Mouse (Mus musculus): ENCODE data around the gene Syde2. TPM values are rescaled to one million over a fixed set of nuclear protein-coding genes. Genes with fewer than 3 reads are reported as not detected.
A peak's percentile ranks its signal among the peaks of the same experiment; 100 is the strongest.

Syde2 gene
- total and polyA plus RNA-seq, 3 experiments: 0.10 to 0.30 TPM; not detected in 1

- no peaks in the 10 kb centered on the region for H3K79me2 ChIP-seq (replicated peaks; ENCODE audit: control insufficient read depth, extremely low read depth, insufficient read depth, poor library complexity, severe bottlenecking)
- no peaks in the 10 kb centered on the region for H3K36me3 ChIP-seq (replicated peaks in 1 of 2; ENCODE audit: control insufficient read depth in 1 of 2, insufficient read depth in 1 of 2, low read length in 1 of 2)
- H3K4me2 ChIP-seq (ENCODE audit: insufficient read depth, low read depth, poor library complexity, severe bottlenecking): peak overlapping the region; percentile 30; the same call in 1 of the 2 replicates
- TF ChIP-seq PAX5 (IDR thresholded peaks at IDR 0.05; ENCODE audit: low read length) (no peak), RAD21 (IDR thresholded peaks at IDR 0.05; ENCODE audit: low read depth, low read length) (no peak), USF2 (conservative IDR thresholded peaks at IDR 0.05; ENCODE audit: low read depth, low read length) (no peak)
- H3K4me1 ChIP-seq (ENCODE audit: control insufficient read depth in 1 of 2, insufficient read depth in 2 of 2): peaks cover 16 to 64% of the 10 kb centered on the region in 2 experiments
- H3K9ac ChIP-seq (ENCODE audit: insufficient read depth, low read depth): no peak overlapping the region
- H3K27ac ChIP-seq (ENCODE audit: insufficient read depth, low read depth): no peak overlapping the region
- DNase-seq (ENCODE audit: extremely low read depth): no peak
- H3K9me3 ChIP-seq (replicated peaks; ENCODE audit: low read length): no peaks in the 10 kb centered on the region
- no peaks in the 10 kb centered on the region for H3K27me3 ChIP-seq (replicated peaks)
- H3K4me3 ChIP-seq (replicated peaks in 1 of 3; ENCODE audit: low read depth in 2 of 3, low read length in 2 of 3, poor library complexity in 1 of 3): no peak overlapping the region
- in situ Hi-C loops (cut with MboI; ENCODE audit: low pct_ligation_motif_present, low pct_unique_long_range_greater_than_20kb, low sequenced_read_pairs) (loop anchor here (10.0 kb wide), 1 partner anchor 233 kb away; no protein-coding TSS in a partner anchor), dilution Hi-C loops (cut with MboI; ENCODE audit: extremely low pct_ligation_motif_present, extremely low pct_unique_long_range_greater_than_20kb, low sequenced_read_pairs) (no loop called here)
Measured at GRCm38 (mm10) chr3:146051277-146052007, 63.8 kb downstream of the Syde2 start.

GRCm38 (mm10) chr3:146053082-146053814 lies 65.6 kb downstream of the Syde2 start:
- no peak for TF ChIP-seq HCFC1 (IDR thresholded peaks at IDR 0.05; ENCODE audit: low read depth, low read length)
- peak; percentile 63 for TF ChIP-seq RAD21 (IDR thresholded peaks at IDR 0.05; ENCODE audit: low read depth, low read length)
- TF ChIP-seq SIN3A (IDR thresholded peaks at IDR 0.05; ENCODE audit: low read length): no peak
- peak; percentile 11 to 76; a peak in 2 of 4 replicates for TF ChIP-seq CTCF (conservative IDR thresholded peaks at IDR 0.05 in 1 of 2, IDR thresholded peaks at IDR 0.05 in 1 of 2; ENCODE audit: low read depth in 2 of 2, low read length in 2 of 2)
- peak; percentile 45 for TF ChIP-seq SMC3 (IDR thresholded peaks at IDR 0.05; ENCODE audit: low read depth, low read length)
- dilution Hi-C loops (cut with MboI; ENCODE audit: extremely low pct_ligation_motif_present, extremely low pct_unique_long_range_greater_than_20kb, low sequenced_read_pairs): no loop called here

GRCm38 (mm10) chr3:146053873-146054272 lies 66.2 kb downstream of the Syde2 start:
- H3K4me2 ChIP-seq (ENCODE audit: insufficient read depth, low read depth, poor library complexity, severe bottlenecking): peak overlapping the region; percentile 7; the same call in 1 of the 2 replicates
- dilution Hi-C loops (cut with MboI; ENCODE audit: extremely low pct_ligation_motif_present, extremely low pct_unique_long_range_greater_than_20kb, low sequenced_read_pairs) (no loop called here), in situ Hi-C loops (cut with MboI; ENCODE audit: low pct_ligation_motif_present, low pct_unique_long_range_greater_than_20kb, low sequenced_read_pairs) (loop anchor here (10.0 kb wide), 1 partner anchor 231 kb away; no protein-coding TSS in a partner anchor)
- no peak overlapping the region for H3K9ac ChIP-seq (ENCODE audit: insufficient read depth, low read depth)
- peak overlapping the region in 1 of 3 experiments; percentile 1 for H3K4me3 ChIP-seq (replicated peaks in 1 of 3; ENCODE audit: low read depth in 2 of 3, low read length in 2 of 3, poor library complexity in 1 of 3)
- no peaks in the 10 kb centered on the region for H3K79me2 ChIP-seq (replicated peaks; ENCODE audit: control insufficient read depth, extremely low read depth, insufficient read depth, poor library complexity, severe bottlenecking)
- H3K4me1 ChIP-seq (ENCODE audit: control insufficient read depth in 1 of 2, insufficient read depth in 2 of 2): peaks cover 9 to 50% of the 10 kb centered on the region in 2 experiments
- H3K27me3 ChIP-seq (replicated peaks): no peaks in the 10 kb centered on the region
- H3K9me3 ChIP-seq (replicated peaks; ENCODE audit: low read length): no peaks in the 10 kb centered on the region
- H3K36me3 ChIP-seq (replicated peaks in 1 of 2; ENCODE audit: control insufficient read depth in 1 of 2, insufficient read depth in 1 of 2, low read length in 1 of 2): no peaks in the 10 kb centered on the region
- H3K27ac ChIP-seq (ENCODE audit: insufficient read depth, low read depth): no peak overlapping the region
- peak; percentile 47 for DNase-seq (ENCODE audit: extremely low read depth)
- TF ChIP-seq TCF12 (IDR thresholded peaks at IDR 0.05; ENCODE audit: low read depth, low read length) (peak; percentile 38; the same call in 1 of the 2 replicates), KAT2A (IDR thresholded peaks at IDR 0.05; ENCODE audit: insufficient replicate concordance, low read length) (no peak), UBTF (IDR thresholded peaks at IDR 0.05; ENCODE audit: low read depth, low read length) (no peak), USF1 (IDR thresholded peaks at IDR 0.05; ENCODE audit: low read depth, low read length) (no peak), CHD1 (IDR thresholded peaks at IDR 0.05; ENCODE audit: low read depth, low read length) (0 out of 2 replicates have a peak, but pooled peaks have one; percentile 61), ELF1 (IDR thresholded peaks at IDR 0.05; ENCODE audit: low read depth, low read length) (no peak), JUND (conservative IDR thresholded peaks at IDR 0.05; ENCODE audit: low read depth, low read length) (no peak), MAX (IDR thresholded peaks at IDR 0.05; ENCODE audit: low read length) (peak; percentile 25; the same call in 1 of the 2 replicates), ZC3H11A (IDR thresholded peaks at IDR 0.05; ENCODE audit: low read depth, low read length) (no peak), IRF4 (IDR thresholded peaks at IDR 0.05; ENCODE audit: low read depth, low read length) (no peak), RCOR1 (conservative IDR thresholded peaks at IDR 0.05; ENCODE audit: low read depth, low read length) (no peak), BHLHE40 (IDR thresholded peaks at IDR 0.05; ENCODE audit: low read depth, low read length) (0 out of 2 replicates have a peak, but pooled peaks have one; percentile 6), MAZ (IDR thresholded peaks at IDR 0.05; ENCODE audit: low read depth, low read length) (no peak), MAFK (IDR thresholded peaks at IDR 0.05; ENCODE audit: insufficient replicate concordance, low read length) (no peak), GABPA (IDR thresholded peaks at IDR 0.05; ENCODE audit: insufficient replicate concordance, low read depth, low read length) (no peak)

More at GRCm38 (mm10) chr3:146053082-146053814, 65.6 kb downstream of the Syde2 start:
- no peaks in the 10 kb centered on the region for H3K79me2 ChIP-seq (replicated peaks; ENCODE audit: control insufficient read depth, extremely low read depth, insufficient read depth, poor library complexity, severe bottlenecking)
- H3K27me3 ChIP-seq (replicated peaks): no peaks in the 10 kb centered on the region
- H3K27ac ChIP-seq (ENCODE audit: insufficient read depth, low read depth): no peak overlapping the region
- H3K9ac ChIP-seq (ENCODE audit: insufficient read depth, low read depth): no peak overlapping the region
- H3K4me2 ChIP-seq (ENCODE audit: insufficient read depth, low read depth, poor library complexity, severe bottlenecking): no peak overlapping the region
- H3K4me3 ChIP-seq (replicated peaks in 1 of 3; ENCODE audit: low read depth in 2 of 3, low read length in 2 of 3, poor library complexity in 1 of 3): no peak overlapping the region
- peaks cover 12 to 53% of the 10 kb centered on the region in 2 experiments for H3K4me1 ChIP-seq (ENCODE audit: control insufficient read depth in 1 of 2, insufficient read depth in 2 of 2)
- no peak for DNase-seq (ENCODE audit: extremely low read depth)
- H3K9me3 ChIP-seq (replicated peaks; ENCODE audit: low read length): no peaks in the 10 kb centered on the region
- H3K36me3 ChIP-seq (replicated peaks in 1 of 2; ENCODE audit: control insufficient read depth in 1 of 2, insufficient read depth in 1 of 2, low read length in 1 of 2): no peaks in the 10 kb centered on the region
- in situ Hi-C loops (cut with MboI; ENCODE audit: low pct_ligation_motif_present, low pct_unique_long_range_greater_than_20kb, low sequenced_read_pairs): loop anchor here (10.0 kb wide), 1 partner anchor 232 kb away; no protein-coding TSS in a partner anchor

Measured in CH12.LX (cell line).